Mouse (Mus musculus): ENCODE results near the gene Usp15. TPM values are rescaled to one million over a fixed set of nuclear protein-coding genes. Genes with fewer than 3 reads are reported as not detected.

Gene Usp15
- polyA plus RNA-seq, 1 experiment from 2014 or later: 66.8 TPM

DNA sequence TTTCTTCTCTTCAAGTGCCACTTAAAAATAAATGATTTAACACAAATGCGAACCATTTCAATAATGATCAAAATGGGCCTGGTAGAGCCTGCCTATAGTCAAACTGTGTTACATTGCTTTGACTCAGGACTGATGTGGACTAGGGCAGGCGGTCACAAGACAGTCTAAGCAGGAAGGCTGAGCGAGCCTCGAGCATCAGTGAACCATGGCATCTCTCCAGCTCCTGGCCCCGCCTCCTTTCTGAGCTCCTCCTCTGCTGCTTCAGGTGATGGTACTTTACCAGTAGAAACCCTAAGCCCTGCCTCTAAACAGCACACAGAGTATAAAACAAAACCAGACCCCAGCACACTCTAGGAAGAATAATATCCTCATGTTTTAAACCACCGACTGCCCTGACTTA is 36.3 kb downstream of the Usp15 start:
- no peak overlapping the region for H3K27ac ChIP-seq (replicated peaks)
- no peak overlapping the region for H3K4me3 ChIP-seq
- no peaks in the 10 kb centered on the region for H3K9me3 ChIP-seq
- 65% methylated on average over 6 of the region's 6 CpGs for WGBS
- no peak for ATAC-seq (replicated peaks)
- peaks cover 30% of the 10 kb centered on the region for H3K36me3 ChIP-seq
- peaks cover 4% of the 10 kb centered on the region; the same call in 1 of the 2 replicates for H3K4me1 ChIP-seq
- H3K9ac ChIP-seq (replicated peaks): no peak overlapping the region
- no peaks in the 10 kb centered on the region for H3K27me3 ChIP-seq
- H3K4me2 ChIP-seq (replicated peaks): no peak overlapping the region

GRCm38 (mm10) chr10:123159316-123159715 is 37.5 kb downstream of the Usp15 start:
- WGBS: 90% methylated on average over 7 of the region's 7 CpGs

GRCm38 (mm10) chr10:123156392-123156791 is 40.4 kb downstream of the Usp15 start:
- Histone ChIP-seq H3K4me3 (no peak overlapping the region), H3K27me3 (no peaks in the 10 kb centered on the region), H3K4me1 (peaks cover 4% of the 10 kb centered on the region; the same call in 1 of the 2 replicates), H3K9me3 (no peaks in the 10 kb centered on the region), H3K9ac (replicated peaks) (no peak overlapping the region), H3K4me2 (replicated peaks) (no peak overlapping the region), H3K36me3 (peaks cover 31% of the 10 kb centered on the region), H3K27ac (replicated peaks) (no peak overlapping the region)
- WGBS: 56% methylated on average over 2 of the region's 2 CpGs
- ATAC-seq (replicated peaks): no peak

More at GRCm38 (mm10) chr10:123159316-123159715, 37.5 kb downstream of the Usp15 start:
- peaks cover 4% of the 10 kb centered on the region; the same call in 1 of the 2 replicates for H3K4me1 ChIP-seq
- H3K27me3 ChIP-seq: no peaks in the 10 kb centered on the region
- ATAC-seq (replicated peaks): no peak
- H3K4me2 ChIP-seq (replicated peaks): no peak overlapping the region
- no peaks in the 10 kb centered on the region for H3K9me3 ChIP-seq
- H3K9ac ChIP-seq (replicated peaks): no peak overlapping the region
- H3K36me3 ChIP-seq: peaks cover 30% of the 10 kb centered on the region
- no peak overlapping the region for H3K27ac ChIP-seq (replicated peaks)
- no peak overlapping the region for H3K4me3 ChIP-seq

GRCm38 (mm10) chr10:123155764-123156163 is 41.0 kb downstream of the Usp15 start:
- Histone ChIP-seq H3K4me2 (replicated peaks) (no peak overlapping the region), H3K4me3 (no peak overlapping the region), H3K27me3 (no peaks in the 10 kb centered on the region), H3K4me1 (peaks cover 4% of the 10 kb centered on the region; the same call in 1 of the 2 replicates), H3K9ac (replicated peaks) (no peak overlapping the region), H3K9me3 (no peaks in the 10 kb centered on the region), H3K36me3 (peaks cover 30% of the 10 kb centered on the region), H3K27ac (replicated peaks) (no peak overlapping the region)
- ATAC-seq (replicated peaks): no peak
- WGBS: 91% methylated on average over 6 of the region's 6 CpGs

DNA sequence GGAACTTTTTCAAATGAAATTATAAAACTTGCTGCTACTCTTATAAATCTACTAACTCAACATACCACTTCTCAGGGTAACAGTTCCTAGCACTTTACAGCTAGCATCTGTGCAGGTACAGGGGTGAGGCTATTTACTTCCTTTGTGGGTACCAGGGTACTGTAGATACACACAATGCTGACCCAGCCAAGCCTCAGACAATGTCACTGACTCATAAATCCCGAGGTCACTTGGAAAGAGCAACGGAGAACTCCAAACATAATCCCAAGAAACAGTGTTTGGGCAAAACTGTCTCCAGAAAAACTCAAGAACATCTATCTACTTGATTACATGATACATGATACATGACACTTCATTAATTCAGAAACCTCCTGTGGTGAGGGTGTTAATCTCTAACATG is 43.5 kb downstream of the Usp15 start:
- ATAC-seq (replicated peaks): no peak
- peaks cover 4% of the 10 kb centered on the region; the same call in 1 of the 2 replicates for H3K4me1 ChIP-seq
- H3K27me3 ChIP-seq: no peaks in the 10 kb centered on the region
- H3K9me3 ChIP-seq: no peaks in the 10 kb centered on the region
- no peak overlapping the region for H3K4me3 ChIP-seq
- no peak overlapping the region for H3K27ac ChIP-seq (replicated peaks)
- peaks cover 17% of the 10 kb centered on the region; the same call in 1 of the 2 replicates for H3K36me3 ChIP-seq
- WGBS: 83% methylated on average over 2 of the region's 2 CpGs
- H3K9ac ChIP-seq (replicated peaks): no peak overlapping the region
- H3K4me2 ChIP-seq (replicated peaks): no peak overlapping the region

GRCm38 (mm10) chr10:123148025-123148814 is 48.6 kb downstream of the Usp15 start:
- no peak for ATAC-seq (replicated peaks)
- Histone ChIP-seq H3K9me3 (no peaks in the 10 kb centered on the region), H3K27ac (replicated peaks) (no peak overlapping the region), H3K36me3 (peaks cover 14% of the 10 kb centered on the region; the same call in 1 of the 2 replicates), H3K9ac (replicated peaks) (no peak overlapping the region), H3K4me1 (no peaks in the 10 kb centered on the region), H3K4me2 (replicated peaks) (no peak overlapping the region), H3K27me3 (no peaks in the 10 kb centered on the region), H3K4me3 (no peak overlapping the region)
- 83% methylated on average over 4 of the region's 4 CpGs for WGBS

GRCm38 (mm10) chr10:123147180-123147579 is 49.6 kb downstream of the Usp15 start:
- Histone ChIP-seq H3K9ac (replicated peaks) (no peak overlapping the region), H3K4me3 (no peak overlapping the region), H3K27ac (replicated peaks) (no peak overlapping the region), H3K4me2 (replicated peaks) (no peak overlapping the region), H3K27me3 (no peaks in the 10 kb centered on the region), H3K36me3 (peaks cover 10% of the 10 kb centered on the region; the same call in 1 of the 2 replicates), H3K9me3 (no peaks in the 10 kb centered on the region), H3K4me1 (no peaks in the 10 kb centered on the region)
- ATAC-seq (replicated peaks): no peak
- 68% methylated on average over 6 of the region's 6 CpGs for WGBS

GRCm38 (mm10) chr10:123146349-123146748 is 50.4 kb downstream of the Usp15 start:
- Histone ChIP-seq H3K4me3 (no peak overlapping the region), H3K27me3 (no peaks in the 10 kb centered on the region), H3K4me1 (no peaks in the 10 kb centered on the region), H3K4me2 (replicated peaks) (no peak overlapping the region), H3K27ac (replicated peaks) (no peak overlapping the region), H3K9ac (replicated peaks) (no peak overlapping the region), H3K36me3 (peaks cover 5% of the 10 kb centered on the region; the same call in 1 of the 2 replicates), H3K9me3 (no peaks in the 10 kb centered on the region)
- no peak for ATAC-seq (replicated peaks)
- WGBS: 85% methylated on average over 2 of the region's 2 CpGs

GRCm38 (mm10) chr10:123144256-123144655 is 52.5 kb downstream of the Usp15 start:
- H3K27me3 ChIP-seq: no peaks in the 10 kb centered on the region
- WGBS: 90% methylated on average over 8 of the region's 8 CpGs
- no peak for ATAC-seq (replicated peaks)
- H3K4me3 ChIP-seq: no peak overlapping the region
- H3K4me1 ChIP-seq: no peaks in the 10 kb centered on the region
- no peak overlapping the region for H3K9ac ChIP-seq (replicated peaks)
- H3K36me3 ChIP-seq: peaks cover 8% of the 10 kb centered on the region
- H3K4me2 ChIP-seq (replicated peaks): no peak overlapping the region
- no peak overlapping the region for H3K27ac ChIP-seq (replicated peaks)
- H3K9me3 ChIP-seq: no peaks in the 10 kb centered on the region

GRCm38 (mm10) chr10:123142395-123143050 is 54.3 kb downstream of the Usp15 start:
- Histone ChIP-seq H3K4me1 (no peaks in the 10 kb centered on the region), H3K9me3 (no peaks in the 10 kb centered on the region), H3K9ac (replicated peaks) (no peak overlapping the region), H3K36me3 (peaks cover 8% of the 10 kb centered on the region), H3K27ac (replicated peaks) (no peak overlapping the region), H3K4me3 (no peak overlapping the region), H3K4me2 (replicated peaks) (no peak overlapping the region), H3K27me3 (no peaks in the 10 kb centered on the region)
- no peak for ATAC-seq (replicated peaks)
- WGBS: 89% methylated on average over 5 of the region's 5 CpGs

DNA sequence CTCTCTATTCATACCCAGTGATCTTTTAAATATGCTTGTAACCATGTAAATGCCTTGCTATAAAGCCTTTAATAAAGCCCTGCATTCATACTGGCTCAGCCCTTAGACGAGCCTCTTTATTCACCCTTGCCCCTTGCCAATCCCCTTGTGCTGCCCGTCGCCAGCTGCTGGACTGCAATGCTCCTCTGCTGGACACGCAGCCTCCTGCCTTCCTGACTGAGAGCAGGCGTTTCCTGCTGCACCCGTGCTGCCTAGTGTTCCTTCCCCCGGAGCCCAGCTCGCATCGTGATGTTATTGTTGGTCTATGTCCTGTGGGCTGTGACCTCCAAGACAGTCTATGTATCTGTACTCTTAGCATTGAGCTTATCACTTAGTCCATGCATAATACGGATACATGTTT is 61.0 kb downstream of the Usp15 start:
- Histone ChIP-seq H3K36me3 (peaks cover 25% of the 10 kb centered on the region), H3K9me3 (no peaks in the 10 kb centered on the region), H3K9ac (replicated peaks) (no peak overlapping the region), H3K27ac (replicated peaks) (peak overlapping the region; percentile 48; the same call in 1 of the 2 replicates), H3K4me2 (replicated peaks) (no peak overlapping the region), H3K4me3 (no peak overlapping the region), H3K27me3 (no peaks in the 10 kb centered on the region), H3K4me1 (peaks cover 4% of the 10 kb centered on the region; the same call in 1 of the 2 replicates)
- WGBS: 44% methylated on average over 10 of the region's 10 CpGs
- peak; percentile 41; the same call in 1 of the 2 replicates for ATAC-seq (replicated peaks)

DNA sequence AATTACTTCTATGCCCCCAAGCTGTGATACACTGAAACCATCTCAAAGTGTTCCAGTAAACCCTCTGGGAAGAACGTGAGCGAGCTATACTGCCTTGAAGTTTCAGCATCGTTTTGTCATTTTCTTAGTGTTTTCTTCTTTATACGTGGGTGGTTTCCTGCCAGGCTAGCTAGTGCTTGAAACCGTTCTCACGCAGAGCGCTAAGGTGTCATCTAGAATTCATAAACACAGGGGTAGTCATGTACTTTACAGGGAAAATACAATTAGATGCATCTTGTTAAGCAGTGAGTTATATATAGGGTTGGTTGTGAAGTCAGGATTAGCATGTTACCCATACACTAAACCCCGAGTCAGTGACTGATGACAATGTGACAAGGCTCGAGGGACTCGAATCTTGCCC is 65.3 kb downstream of the Usp15 start:
- H3K4me3 ChIP-seq: no peak overlapping the region
- 92% methylated on average over 10 of the region's 10 CpGs for WGBS
- H3K36me3 ChIP-seq: peaks cover 41% of the 10 kb centered on the region
- H3K9me3 ChIP-seq: no peaks in the 10 kb centered on the region
- ATAC-seq (replicated peaks): no peak
- no peaks in the 10 kb centered on the region for H3K27me3 ChIP-seq
- peaks cover 4% of the 10 kb centered on the region; the same call in 1 of the 2 replicates for H3K4me1 ChIP-seq
- H3K4me2 ChIP-seq (replicated peaks): no peak overlapping the region
- no peak overlapping the region for H3K27ac ChIP-seq (replicated peaks)
- no peak overlapping the region for H3K9ac ChIP-seq (replicated peaks)

All from forebrain, embryonic 15.5 days (tissue).